Mouse (Mus musculus): ENCODE data around the gene Hk3. TPM values are rescaled to one million over a fixed set of nuclear protein-coding genes. Genes with fewer than 3 reads are reported as not detected.

Hk3 gene
- polyA plus RNA-seq (2014; fragmentation: Nextera tagmentation; extraction: Ambion mirVana), result 0.22 and 0.47 TPM in 2 replicates

DNA sequence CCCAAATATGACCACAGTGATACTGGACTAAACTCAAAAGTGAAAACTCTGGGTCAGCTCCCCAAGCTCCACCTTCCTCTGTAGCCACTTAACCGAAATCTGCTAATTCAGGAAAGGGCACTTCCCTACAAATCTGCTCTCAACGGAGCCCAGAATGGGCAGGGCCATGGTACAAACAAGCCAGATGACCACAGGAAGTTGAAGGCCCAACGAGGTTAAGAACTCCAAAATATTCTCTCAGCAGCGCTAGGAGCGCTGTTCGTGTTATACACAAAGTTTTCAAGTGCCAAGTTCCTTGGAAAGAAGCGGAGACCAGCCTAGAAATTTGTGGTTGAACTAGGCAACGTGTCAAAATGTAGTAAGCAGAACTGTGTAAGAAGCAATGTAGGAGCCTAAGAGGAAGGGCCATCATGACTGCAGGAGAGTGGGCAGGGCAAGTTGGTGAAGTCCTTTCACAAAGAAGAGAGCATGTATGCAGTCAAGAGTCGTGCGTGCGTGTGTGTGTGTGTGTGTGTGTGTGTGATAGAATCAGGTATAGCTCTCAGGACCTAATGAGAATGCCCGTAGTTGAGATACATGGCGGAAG lies at the start of gene Hk3:
Gene Hk3 (minus strand): TSS at position 192 of the 586 bp plus-strand sequence.
- Histone ChIP-seq H3K4me3 (ENCODE audit: low read depth, low read length) (no peak within 1 kb of the TSS), H3K9me3 (replicated peaks; ENCODE audit: control insufficient read depth, low read length) (no peaks in the 10 kb centered on the region), H3K4me1 (ENCODE audit: control insufficient read depth, insufficient read depth, low read length) (no peaks in the 10 kb centered on the region), H3K9ac (replicated peaks; ENCODE audit: low read length) (no peak within 1 kb of the TSS), H3K27me3 (ENCODE audit: control insufficient read depth, insufficient read depth, low read length) (no peaks in the 10 kb centered on the region), H3K27ac (replicated peaks; ENCODE audit: low read depth, low read length) (no peak within 1 kb of the TSS), H3K4me2 (ENCODE audit: low read depth, low read length) (no peak within 1 kb of the TSS), H3K36me3 (replicated peaks; ENCODE audit: control insufficient read depth, insufficient read depth, low read depth, low read length) (no peaks in the 10 kb centered on the region)
- DNase-seq (ENCODE audit: low spot score) (no peak), ATAC-seq (replicated peaks; ENCODE audit: insufficient number of reproducible peaks, low FRiP score, low TSS enrichment, low read depth) (no peak)
- 90% methylated on average over 13 of the region's 13 CpGs for WGBS

DNA sequence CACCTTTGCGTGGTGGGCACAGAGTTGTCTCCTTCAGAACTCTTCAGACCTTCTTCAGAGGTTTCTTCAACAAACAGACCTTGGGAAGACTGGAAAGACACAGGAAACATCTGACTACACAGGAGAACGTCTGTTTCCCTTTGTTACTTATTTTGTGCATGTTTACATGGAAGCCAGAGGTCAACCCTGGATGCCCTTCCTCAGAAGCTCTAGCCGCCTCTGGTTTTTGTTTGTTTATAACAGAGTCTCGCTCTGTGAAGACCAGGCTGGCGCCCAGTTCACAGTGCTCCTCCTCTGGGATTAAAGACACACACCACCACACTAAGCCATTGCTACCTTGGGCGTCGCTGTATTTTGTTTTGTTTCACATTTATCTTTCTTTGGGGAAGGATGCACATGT lies 48.5 kb upstream of the Hk3 start:
- 59% methylated on average over 7 of the region's 7 CpGs for WGBS
- no peaks in the 10 kb centered on the region for H3K9me3 ChIP-seq (replicated peaks; ENCODE audit: control insufficient read depth, low read length)

DNA sequence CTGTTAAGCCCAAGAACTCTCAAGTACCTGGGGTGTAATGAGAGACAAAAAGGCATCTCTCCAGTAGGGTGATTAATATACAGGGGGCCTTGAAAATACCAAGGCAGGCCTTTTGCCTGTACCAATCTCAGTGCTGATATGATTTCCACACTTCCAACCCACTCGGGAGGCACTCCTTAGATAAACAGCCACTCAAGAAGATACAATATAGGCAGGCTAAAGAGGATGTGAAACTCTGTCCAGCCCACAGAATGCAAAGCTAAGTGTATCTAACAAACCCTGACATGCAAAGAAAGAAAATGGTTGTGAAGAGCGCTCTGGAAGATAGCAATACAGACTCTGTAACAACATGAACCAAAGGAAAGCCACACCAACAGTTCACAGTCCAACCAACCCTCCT lies 42.1 kb upstream of the Hk3 start:
- H3K4me3 ChIP-seq (ENCODE audit: low read depth, low read length), result no peak overlapping the region

More for the DNA sequence above, 48.5 kb upstream of the Hk3 start:
- no peaks in the 10 kb centered on the region for H3K27me3 ChIP-seq (ENCODE audit: control insufficient read depth, insufficient read depth, low read length)
- H3K4me2 ChIP-seq (ENCODE audit: low read depth, low read length), result no peak overlapping the region
- no peak overlapping the region for H3K4me3 ChIP-seq (ENCODE audit: low read depth, low read length)
- ATAC-seq (replicated peaks; ENCODE audit: insufficient number of reproducible peaks, low FRiP score, low TSS enrichment, low read depth) (no peak), DNase-seq (ENCODE audit: low spot score) (no peak)
- H3K4me1 ChIP-seq (ENCODE audit: control insufficient read depth, insufficient read depth, low read length), result no peaks in the 10 kb centered on the region
- no peak overlapping the region for H3K27ac ChIP-seq (replicated peaks; ENCODE audit: low read depth, low read length)
- no peak overlapping the region for H3K9ac ChIP-seq (replicated peaks; ENCODE audit: low read length)
- H3K36me3 ChIP-seq (replicated peaks; ENCODE audit: control insufficient read depth, insufficient read depth, low read depth, low read length), result no peaks in the 10 kb centered on the region

DNA sequence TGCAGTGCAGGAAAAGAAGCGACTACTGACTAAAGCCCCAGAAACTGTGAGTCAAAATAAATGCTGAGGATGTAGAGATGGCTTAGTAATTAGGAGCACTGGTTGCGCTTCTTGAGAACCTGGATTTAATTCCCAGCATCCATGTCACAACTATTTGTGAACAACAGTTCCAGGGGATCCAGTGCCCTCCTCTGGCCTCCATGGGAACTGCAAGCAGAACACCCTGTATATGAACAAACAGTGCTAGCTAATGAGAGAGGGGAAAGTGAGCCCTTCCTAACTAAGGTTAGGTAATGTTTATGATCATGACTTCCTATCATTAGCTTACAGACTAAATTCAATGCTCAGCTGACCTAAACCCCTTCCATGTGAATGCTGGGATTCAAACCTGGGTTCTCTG lies 36.9 kb upstream of the Hk3 start:
- no peak for ATAC-seq (replicated peaks; ENCODE audit: insufficient number of reproducible peaks, low FRiP score, low TSS enrichment, low read depth)
- WGBS, result 96% methylated on average over 2 of the region's 2 CpGs
- H3K4me1 ChIP-seq (ENCODE audit: control insufficient read depth, insufficient read depth, low read length), result no peaks in the 10 kb centered on the region
- no peaks in the 10 kb centered on the region for H3K27me3 ChIP-seq (ENCODE audit: control insufficient read depth, insufficient read depth, low read length)
- no peak overlapping the region for H3K9ac ChIP-seq (replicated peaks; ENCODE audit: low read length)
- peak; percentile 13 for DNase-seq (ENCODE audit: low spot score)
- H3K9me3 ChIP-seq (replicated peaks; ENCODE audit: control insufficient read depth, low read length), result no peaks in the 10 kb centered on the region
- no peak overlapping the region for H3K27ac ChIP-seq (replicated peaks; ENCODE audit: low read depth, low read length)
- no peak overlapping the region for H3K4me3 ChIP-seq (ENCODE audit: low read depth, low read length)
- no peak overlapping the region for H3K4me2 ChIP-seq (ENCODE audit: low read depth, low read length)
- H3K36me3 ChIP-seq (replicated peaks; ENCODE audit: control insufficient read depth, insufficient read depth, low read depth, low read length), result peaks cover 3% of the 10 kb centered on the region

More for the DNA sequence above, 42.1 kb upstream of the Hk3 start:
- H3K4me1 ChIP-seq (ENCODE audit: control insufficient read depth, insufficient read depth, low read length), result no peaks in the 10 kb centered on the region
- H3K4me2 ChIP-seq (ENCODE audit: low read depth, low read length), result no peak overlapping the region
- WGBS, result 89% methylated on average over 2 of the region's 2 CpGs
- H3K27ac ChIP-seq (replicated peaks; ENCODE audit: low read depth, low read length), result no peak overlapping the region
- H3K36me3 ChIP-seq (replicated peaks; ENCODE audit: control insufficient read depth, insufficient read depth, low read depth, low read length), result no peaks in the 10 kb centered on the region
- no peaks in the 10 kb centered on the region for H3K9me3 ChIP-seq (replicated peaks; ENCODE audit: control insufficient read depth, low read length)
- DNase-seq (ENCODE audit: low spot score) (no peak), ATAC-seq (replicated peaks; ENCODE audit: insufficient number of reproducible peaks, low FRiP score, low TSS enrichment, low read depth) (no peak)
- H3K9ac ChIP-seq (replicated peaks; ENCODE audit: low read length), result no peak overlapping the region
- H3K27me3 ChIP-seq (ENCODE audit: control insufficient read depth, insufficient read depth, low read length), result no peaks in the 10 kb centered on the region

DNA sequence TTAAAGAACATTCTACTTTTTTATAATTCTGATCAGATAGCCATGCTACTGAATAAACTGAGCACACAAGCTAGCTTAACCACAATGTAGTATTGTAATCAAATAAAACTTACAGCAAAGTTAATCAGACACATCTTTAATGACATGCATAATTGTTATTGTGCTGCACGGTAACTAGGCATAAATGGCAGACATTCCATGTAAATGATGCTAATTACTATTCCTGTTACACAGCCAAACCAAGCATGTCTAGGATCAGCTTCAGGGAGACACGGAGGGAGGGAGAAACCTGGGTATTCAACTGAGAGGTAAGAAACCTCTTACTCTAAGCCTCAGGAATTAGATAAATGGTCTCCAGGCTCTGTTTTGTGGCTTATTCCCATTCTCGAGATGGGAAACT lies 26.5 kb upstream of the Hk3 start:
- Histone ChIP-seq H3K9me3 (replicated peaks; ENCODE audit: control insufficient read depth, low read length) (no peaks in the 10 kb centered on the region), H3K4me1 (ENCODE audit: control insufficient read depth, insufficient read depth, low read length) (no peaks in the 10 kb centered on the region), H3K27me3 (ENCODE audit: control insufficient read depth, insufficient read depth, low read length) (no peaks in the 10 kb centered on the region), H3K27ac (replicated peaks; ENCODE audit: low read depth, low read length) (no peak overlapping the region), H3K4me3 (ENCODE audit: low read depth, low read length) (no peak overlapping the region), H3K36me3 (replicated peaks; ENCODE audit: control insufficient read depth, insufficient read depth, low read depth, low read length) (no peaks in the 10 kb centered on the region), H3K9ac (replicated peaks; ENCODE audit: low read length) (no peak overlapping the region), H3K4me2 (ENCODE audit: low read depth, low read length) (no peak overlapping the region)
- 77% methylated on average over 3 of the region's 3 CpGs for WGBS
- no peak for ATAC-seq (replicated peaks; ENCODE audit: insufficient number of reproducible peaks, low FRiP score, low TSS enrichment, low read depth)
- no peak for DNase-seq (ENCODE audit: low spot score)

DNA sequence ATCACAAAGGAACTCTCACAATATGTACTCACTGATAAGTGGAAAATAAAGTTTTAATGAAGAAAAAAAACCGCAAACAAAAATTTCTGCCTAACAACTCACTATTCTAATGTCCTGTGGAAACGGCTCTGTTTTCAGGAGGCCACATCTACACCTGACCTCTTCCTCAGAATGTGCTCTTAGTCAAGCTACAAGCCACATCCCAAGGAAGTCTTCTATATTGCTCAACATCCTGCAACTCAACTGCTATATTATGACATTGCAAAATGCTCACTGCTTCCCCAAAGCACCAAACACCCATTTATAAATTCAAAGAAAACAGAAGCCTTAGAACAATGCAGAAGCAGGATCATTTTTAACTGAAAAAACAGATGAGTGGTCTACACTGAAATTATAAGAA lies 18.8 kb upstream of the Hk3 start:
- Histone ChIP-seq H3K9ac (replicated peaks; ENCODE audit: low read length) (no peak overlapping the region), H3K9me3 (replicated peaks; ENCODE audit: control insufficient read depth, low read length) (no peaks in the 10 kb centered on the region), H3K4me1 (ENCODE audit: control insufficient read depth, insufficient read depth, low read length) (no peaks in the 10 kb centered on the region), H3K27ac (replicated peaks; ENCODE audit: low read depth, low read length) (no peak overlapping the region), H3K4me3 (ENCODE audit: low read depth, low read length) (no peak overlapping the region), H3K36me3 (replicated peaks; ENCODE audit: control insufficient read depth, insufficient read depth, low read depth, low read length) (no peaks in the 10 kb centered on the region), H3K4me2 (ENCODE audit: low read depth, low read length) (no peak overlapping the region), H3K27me3 (ENCODE audit: control insufficient read depth, insufficient read depth, low read length) (no peaks in the 10 kb centered on the region)
- ATAC-seq (replicated peaks; ENCODE audit: insufficient number of reproducible peaks, low FRiP score, low TSS enrichment, low read depth) (no peak), DNase-seq (ENCODE audit: low spot score) (no peak)
- WGBS, result 97% methylated on average over 2 of the region's 2 CpGs

DNA sequence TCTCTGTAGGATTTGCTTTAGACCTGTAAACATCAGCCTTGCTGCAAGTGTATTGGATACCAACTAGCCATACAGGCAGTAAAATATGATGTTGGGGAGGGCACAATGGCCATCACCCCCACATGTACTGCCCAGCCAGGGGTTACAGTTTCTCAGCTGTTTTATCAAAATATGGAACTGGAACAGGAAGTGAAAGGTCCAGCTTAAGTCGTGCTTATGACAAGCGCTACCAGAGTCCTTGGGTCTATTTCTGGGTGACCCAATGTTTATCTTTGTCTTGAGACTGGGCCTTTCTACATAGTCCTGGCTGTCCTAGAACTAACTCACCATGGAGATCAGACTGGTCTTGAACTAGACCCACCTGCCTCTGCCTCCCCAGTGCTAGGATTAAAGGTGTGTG lies 3.0 kb upstream of the Hk3 start:
- 89% methylated on average over 2 of the region's 2 CpGs for WGBS
- no peak overlapping the region for H3K27ac ChIP-seq (replicated peaks; ENCODE audit: low read depth, low read length)
- DNase-seq (ENCODE audit: low spot score), result no peak

DNA sequence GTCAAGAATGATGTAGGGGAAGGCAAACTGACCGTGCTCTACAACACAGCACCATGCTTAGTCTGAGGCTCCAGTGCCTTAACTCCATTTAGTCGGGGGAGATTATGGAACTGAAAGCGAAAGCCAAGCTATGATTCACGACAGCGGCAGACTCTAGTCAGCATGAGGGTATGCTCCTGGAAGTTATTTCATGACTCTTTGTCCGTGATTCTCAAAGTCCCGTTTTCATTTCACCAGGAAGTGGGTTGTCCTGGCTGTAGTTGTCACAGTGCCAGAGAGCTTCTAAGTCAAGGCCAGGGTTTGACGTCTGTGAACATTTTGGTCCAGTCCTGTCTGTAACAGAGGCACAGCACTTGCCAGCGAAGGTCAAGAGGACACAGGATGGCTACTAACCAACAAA lies 1.5 kb upstream of the Hk3 start:
- Histone ChIP-seq H3K27me3 (ENCODE audit: control insufficient read depth, insufficient read depth, low read length) (no peaks in the 10 kb centered on the region), H3K4me1 (ENCODE audit: control insufficient read depth, insufficient read depth, low read length) (no peaks in the 10 kb centered on the region), H3K36me3 (replicated peaks; ENCODE audit: control insufficient read depth, insufficient read depth, low read depth, low read length) (no peaks in the 10 kb centered on the region), H3K4me3 (ENCODE audit: low read depth, low read length) (no peak overlapping the region), H3K9me3 (replicated peaks; ENCODE audit: control insufficient read depth, low read length) (no peaks in the 10 kb centered on the region), H3K27ac (replicated peaks; ENCODE audit: low read depth, low read length) (no peak overlapping the region), H3K4me2 (ENCODE audit: low read depth, low read length) (no peak overlapping the region), H3K9ac (replicated peaks; ENCODE audit: low read length) (no peak overlapping the region)
- ATAC-seq (replicated peaks; ENCODE audit: insufficient number of reproducible peaks, low FRiP score, low TSS enrichment, low read depth) (no peak), DNase-seq (ENCODE audit: low spot score) (no peak)
- WGBS, result 82% methylated on average over 9 of the region's 9 CpGs

More for the DNA sequence above, 3.0 kb upstream of the Hk3 start:
- no peaks in the 10 kb centered on the region for H3K4me1 ChIP-seq (ENCODE audit: control insufficient read depth, insufficient read depth, low read length)
- no peak overlapping the region for H3K4me3 ChIP-seq (ENCODE audit: low read depth, low read length)
- no peak overlapping the region for H3K4me2 ChIP-seq (ENCODE audit: low read depth, low read length)
- H3K9me3 ChIP-seq (replicated peaks; ENCODE audit: control insufficient read depth, low read length), result no peaks in the 10 kb centered on the region
- no peaks in the 10 kb centered on the region; the same call in 1 of the 2 replicates for H3K36me3 ChIP-seq (replicated peaks; ENCODE audit: control insufficient read depth, insufficient read depth, low read depth, low read length)
- H3K9ac ChIP-seq (replicated peaks; ENCODE audit: low read length), result no peak overlapping the region
- no peaks in the 10 kb centered on the region for H3K27me3 ChIP-seq (ENCODE audit: control insufficient read depth, insufficient read depth, low read length)
- ATAC-seq (replicated peaks; ENCODE audit: insufficient number of reproducible peaks, low FRiP score, low TSS enrichment, low read depth), result no peak

Measured in embryonic facial prominence, embryonic 11.5 days (tissue).